Mouse (Mus musculus) splenic B cell, adult 2 months (primary cell): ENCODE results near the gene 4930407I10Rik.
A peak's percentile ranks its signal among the peaks of the same experiment; 100 is the strongest.

Experiments used
- DNase-seq: peaks from one replicate; pipeline ENCODE4 v3.0.0-alpha.2; 2011; ENCODE audit warnings: low read depth, low spot score
- H3K27me3 ChIP-seq: 2 replicates; pipeline ENCODE4 v1.6.1; 2012; ENCODE audit warnings: mild to moderate bottlenecking, low read length, moderate library complexity, mixed read lengths; ENCODE audit not compliant: control insufficient read depth, poor library complexity, insufficient read depth, severe bottlenecking
- H3K36me3 ChIP-seq: 2 replicates; pipeline ENCODE4 v1.6.1; 2012; ENCODE audit warnings: mild to moderate bottlenecking, low read length, moderate library complexity, mixed read lengths; ENCODE audit not compliant: control insufficient read depth, poor library complexity, insufficient read depth, severe bottlenecking

Gene 4930407I10Rik

DNA sequence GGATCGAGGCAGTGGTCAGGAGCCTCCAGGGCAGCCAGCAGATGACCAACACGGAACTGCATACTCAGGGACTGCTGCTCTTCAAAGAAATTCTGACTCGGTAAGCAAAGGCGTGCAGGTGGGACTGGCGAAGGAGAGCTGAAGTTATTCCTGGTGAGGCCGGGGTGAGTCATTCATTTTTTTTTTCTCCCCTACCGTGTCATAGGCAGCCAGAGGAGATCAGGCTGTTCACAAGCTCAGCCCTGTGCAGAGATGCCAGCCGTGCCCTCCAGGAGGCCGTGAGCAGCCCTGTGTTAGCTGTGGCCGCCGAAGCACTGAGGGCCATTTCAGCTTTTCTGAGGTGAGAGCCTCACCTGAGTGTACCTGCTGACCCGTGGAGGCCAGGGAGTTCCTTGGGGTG, 27.2 kb downstream of the 4930407I10Rik start:
- DNase-seq, result no peak
- Histone ChIP-seq H3K36me3 (no peaks in the 10 kb centered on the region), H3K27me3 (no peaks in the 10 kb centered on the region)

- DNase-seq, result no peak
- Histone ChIP-seq H3K36me3 (no peaks in the 10 kb centered on the region), H3K27me3 (no peaks in the 10 kb centered on the region)
These were observed 28.3 kb downstream of the 4930407I10Rik start for GRCm38 (mm10) chr15:82087266-82087665.

DNA sequence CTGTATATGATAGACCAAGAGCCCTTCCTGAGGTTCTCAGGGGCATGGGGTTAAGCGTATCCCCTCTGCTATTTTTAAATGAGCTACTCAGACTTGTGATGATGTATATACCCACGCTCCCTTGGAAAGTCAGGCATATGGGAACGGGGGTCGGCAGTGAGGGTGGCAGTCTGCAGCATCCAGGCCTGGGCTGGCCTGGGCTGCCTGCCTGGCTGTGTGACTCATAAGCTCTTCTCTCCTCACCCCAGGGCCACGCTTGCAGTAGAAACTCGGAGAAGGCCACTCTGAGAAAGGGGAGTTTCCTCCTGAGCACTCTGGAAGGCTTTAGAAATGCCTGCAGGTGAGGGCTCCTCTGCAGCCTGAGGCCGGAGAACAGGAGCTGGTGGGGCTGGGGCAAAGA, 32.1 kb downstream of the 4930407I10Rik start:
- Histone ChIP-seq H3K36me3 (no peaks in the 10 kb centered on the region), H3K27me3 (no peaks in the 10 kb centered on the region)
- no peak for DNase-seq

DNA sequence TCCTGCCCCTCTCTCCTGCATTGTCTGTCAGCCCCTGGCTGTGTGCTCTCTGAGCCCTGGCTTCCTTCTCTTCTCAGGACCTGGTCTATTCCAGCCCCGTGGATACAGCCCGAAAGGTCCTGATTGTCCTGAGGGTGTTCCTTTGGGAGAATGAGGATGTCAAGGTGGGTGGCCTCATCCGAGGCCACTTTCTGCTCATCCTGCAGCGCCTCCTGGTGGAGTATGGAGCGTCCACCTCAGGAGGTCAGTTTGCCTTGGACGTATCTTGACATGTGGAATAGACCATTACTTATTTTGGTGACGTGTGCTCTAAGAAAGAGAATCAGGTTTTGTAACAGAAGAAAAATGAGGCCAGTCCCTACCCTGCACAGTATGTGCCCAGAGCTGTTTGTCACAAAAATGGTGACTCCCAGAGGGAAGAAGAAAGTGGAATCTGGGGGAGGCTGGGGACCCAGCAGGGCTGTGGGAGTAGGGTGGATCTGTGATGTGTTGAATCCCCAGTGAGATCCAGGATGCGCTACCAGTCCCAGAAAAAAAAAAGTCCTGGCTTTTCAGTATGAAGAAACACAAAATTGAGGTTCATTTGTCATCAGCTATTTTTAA, 48.1 kb downstream of the 4930407I10Rik start:
- peak; percentile 51 for DNase-seq

More for the DNA sequence above, 48.1 kb downstream of the 4930407I10Rik start:
- Histone ChIP-seq H3K27me3 (no peaks in the 10 kb centered on the region), H3K36me3 (no peaks in the 10 kb centered on the region)
